8 mouse cellular contexts compared by ENCODE assay signal in the genomic region with DNA sequence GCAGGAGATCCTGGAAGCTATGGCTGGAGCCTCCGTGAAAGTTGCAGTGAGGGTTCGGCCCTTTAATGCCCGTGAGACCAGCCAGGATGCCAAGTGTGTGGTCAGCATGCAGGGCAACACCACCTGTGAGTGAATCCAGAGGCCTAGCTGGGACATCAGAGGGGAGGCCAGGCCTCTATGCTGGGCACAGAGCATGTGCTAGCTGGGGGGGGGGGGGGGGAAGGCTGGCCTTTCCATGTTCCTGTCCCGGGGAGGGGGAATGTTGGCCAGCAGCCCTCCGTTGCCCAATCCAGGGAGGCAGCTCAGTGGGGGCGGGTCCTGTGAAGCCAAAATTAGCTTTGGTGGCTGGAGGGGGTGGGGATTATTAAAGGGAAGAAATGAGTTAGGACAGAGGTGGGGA. TPM values are rescaled to one million over a fixed set of nuclear protein-coding genes. Genes with fewer than 3 reads are reported as not detected.
DNase-seq lines count a peak whose midpoint lies in the region; ATAC-seq and TF ChIP-seq lines count a peak whose summit lies in the region.
"Had no signal": no experiment of that assay in that cellular context is flagged by ENCODE, and none has a peak within 500 bp of the region (broad histone marks: within the 10 kb centered on the region; RNA-seq: fewer than 3 reads in every experiment).

No protein-coding gene starts in this region.

- peak overlapping the region; percentile 91 for H3K4me3 ChIP-seq in heart, embryonic 15.5 days
- H3K4me3 ChIP-seq in lung, embryonic 16.5 days (ENCODE audit: low read length): 0 out of 2 replicates have a peak overlapping the region, but pooled peaks have one; percentile 7
- H3K4me3 ChIP-seq in cerebellum, adult 2 months (replicated peaks; ENCODE audit: insufficient read depth, low read depth, low read length): no peak overlapping the region

- TF ChIP-seq POLR2A in cerebellum, adult 2 months (IDR thresholded peaks at IDR 0.05; ENCODE audit: borderline replicate concordance, insufficient read depth, low read length): no peak

- 33% methylated on average over 6 of the region's 6 CpGs for WGBS in heart, embryonic 15.5 days
- WGBS in lung, embryonic 16.5 days: 54% methylated on average over 6 of the region's 6 CpGs
- WGBS in cerebellum, adult 2 months: 8% methylated on average over 6 of the region's 6 CpGs

- H3K27me3 ChIP-seq in heart, embryonic 15.5 days: no peaks in the 10 kb centered on the region
- H3K27me3 ChIP-seq in lung, embryonic 16.5 days (ENCODE audit: control insufficient read depth, insufficient read depth, low read depth, low read length): no peaks in the 10 kb centered on the region
- H3K27me3 ChIP-seq in cerebellum, adult 2 months (ENCODE audit: control insufficient read depth, insufficient read depth, low read length): no peaks in the 10 kb centered on the region

- peak overlapping the region; percentile 98 for H3K9ac ChIP-seq in heart, embryonic 15.5 days
- H3K9ac ChIP-seq in lung, embryonic 16.5 days (ENCODE audit: low read length): peak overlapping the region; percentile 50

- intact Hi-C loops in left cerebral cortex, postnatal 25 days (cut with DNase I): no loop called here

- no peak for TF ChIP-seq CTCF in cerebellum, adult 2 months (IDR thresholded peaks at IDR 0.05; ENCODE audit: borderline replicate concordance, insufficient read depth, low read depth, low read length)

- ATAC-seq in heart, embryonic 15.5 days (replicated peaks; ENCODE audit: insufficient number of reproducible peaks, insufficient read depth, low FRiP score, low read depth): peak; percentile 51
- ATAC-seq in lung, embryonic 16.5 days (ENCODE audit: low read depth): no peak
- ATAC-seq: forebrain, postnatal 0 days had no signal

- H3K4me1 ChIP-seq in heart, embryonic 15.5 days (replicated peaks): peaks cover 35% of the 10 kb centered on the region
- H3K4me1 ChIP-seq in lung, embryonic 16.5 days (replicated peaks; ENCODE audit: control insufficient read depth, insufficient read depth, low read length): peaks cover 22% of the 10 kb centered on the region
- peaks cover 10% of the 10 kb centered on the region for H3K4me1 ChIP-seq in cerebellum, adult 2 months (ENCODE audit: control insufficient read depth, insufficient read depth, low read length)

- H3K4me2 ChIP-seq in heart, embryonic 15.5 days: peak overlapping the region; percentile 89
- H3K4me2 ChIP-seq in lung, embryonic 16.5 days (ENCODE audit: low read depth, low read length): peak overlapping the region; percentile 87

- peaks cover 47% of the 10 kb centered on the region for H3K36me3 ChIP-seq in heart, embryonic 15.5 days
- peaks cover 36% of the 10 kb centered on the region for H3K36me3 ChIP-seq in lung, embryonic 16.5 days (ENCODE audit: control insufficient read depth, insufficient read depth, low read length)

- peak; percentile 46 for DNase-seq in MN1 (ENCODE audit: low spot score)
- peak; percentile 45 for DNase-seq in adipocyte (ENCODE audit: low spot score)
- DNase-seq in left cerebral cortex, postnatal 25 days (ENCODE audit: low spot score in 2 of 2): no peak
- DNase-seq in cerebellum, adult 2 months: no peak
- no peak for DNase-seq in thymus, postnatal 10 days (ENCODE audit: low spot score in 2 of 2)
- DNase-seq: forebrain, postnatal 0 days had no signal

- H3K27ac ChIP-seq in heart, embryonic 15.5 days: peak overlapping the region; percentile 96
- no peak overlapping the region for H3K27ac ChIP-seq in lung, embryonic 16.5 days (ENCODE audit: low read length)
- no peak overlapping the region for H3K27ac ChIP-seq in cerebellum, adult 2 months (ENCODE audit: insufficient read depth, low read length)

- no peaks in the 10 kb centered on the region for H3K9me3 ChIP-seq in heart, embryonic 15.5 days (replicated peaks)
- H3K9me3 ChIP-seq in lung, embryonic 16.5 days (ENCODE audit: control insufficient read depth, low read length): no peaks in the 10 kb centered on the region

RNA-seq across cellular contexts. Expression of gene Kif1c, which starts 2.4 kb away (rescaled TPM):
- 5.3 and 5.5 TPM in 2 replicates for polyA plus RNA-seq in heart, embryonic 15.5 days (2015; fragmentation: Nextera tagmentation; extraction: Ambion mirVana)
- polyA plus RNA-seq in lung, embryonic 16.5 days (2015; fragmentation: Nextera tagmentation; extraction: Ambion mirVana): 3.2 and 3.4 TPM in 2 replicates
- 10 to 100 TPM; 51.3 to 53.2 TPM for total RNA-seq in left cerebral cortex, postnatal 25 days (2021)
- 55.9 and 65.6 TPM in 2 replicates for polyA plus RNA-seq in cerebellum, adult 2 months (2012; rRNA removed)

RNA-seq across cellular contexts. Expression of gene Inca1, which starts 2.8 kb away (rescaled TPM):
- 1.4 and 2.2 TPM in 2 replicates for polyA plus RNA-seq in heart, embryonic 15.5 days (2015; fragmentation: Nextera tagmentation; extraction: Ambion mirVana)
- polyA plus RNA-seq in lung, embryonic 16.5 days (2015; fragmentation: Nextera tagmentation; extraction: Ambion mirVana): 1.5 and 1.9 TPM in 2 replicates
- 1 to 10 TPM; 1.5 to 2.5 TPM for total RNA-seq in left cerebral cortex, postnatal 25 days (2021)
- 4.0 and 4.6 TPM in 2 replicates for polyA plus RNA-seq in cerebellum, adult 2 months (2012; rRNA removed)

RNA-seq across cellular contexts. Expression of gene Camta2, which starts 14.9 kb away (rescaled TPM):
- 11.3 and 16.0 TPM in 2 replicates for polyA plus RNA-seq in heart, embryonic 15.5 days (2015; fragmentation: Nextera tagmentation; extraction: Ambion mirVana)
- polyA plus RNA-seq in lung, embryonic 16.5 days (2015; fragmentation: Nextera tagmentation; extraction: Ambion mirVana): 14.8 and 15.6 TPM in 2 replicates
- total RNA-seq in left cerebral cortex, postnatal 25 days (2021): 100 to 1,000 TPM; 226 to 234 TPM
- polyA plus RNA-seq in cerebellum, adult 2 months (2012; rRNA removed): 108 TPM in 2 replicates

RNA-seq across cellular contexts. Expression of gene Spag7, which starts 33.6 kb away (rescaled TPM):
- 168 and 186 TPM in 2 replicates for polyA plus RNA-seq in heart, embryonic 15.5 days (2015; fragmentation: Nextera tagmentation; extraction: Ambion mirVana)
- 159 and 172 TPM in 2 replicates for polyA plus RNA-seq in lung, embryonic 16.5 days (2015; fragmentation: Nextera tagmentation; extraction: Ambion mirVana)
- total RNA-seq in left cerebral cortex, postnatal 25 days (2021): 10 to 100 TPM; 49.3 to 50.7 TPM
- polyA plus RNA-seq in cerebellum, adult 2 months (2012; rRNA removed): 84.3 and 93.2 TPM in 2 replicates

RNA-seq across cellular contexts. Expression of gene Eno3, which starts 45.8 kb away (rescaled TPM):
- polyA plus RNA-seq in heart, embryonic 15.5 days (2015; fragmentation: Nextera tagmentation; extraction: Ambion mirVana): 389 and 492 TPM in 2 replicates
- polyA plus RNA-seq in lung, embryonic 16.5 days (2015; fragmentation: Nextera tagmentation; extraction: Ambion mirVana): 37.9 and 56.8 TPM in 2 replicates
- 1 to 10 TPM; 7.0 to 9.0 TPM for total RNA-seq in left cerebral cortex, postnatal 25 days (2021)
- polyA plus RNA-seq in cerebellum, adult 2 months (2012; rRNA removed): 35.0 and 35.9 TPM in 2 replicates

Comparison
In these comparisons a context has a peak if more than half of its experiments do, and no peak if none do; other contexts are left out.
1. DNase-seq: peak in MN1 (single experiment) and adipocyte (single experiment); none in left cerebral cortex, postnatal 25 days (0 of 2), cerebellum, adult 2 months (0 of 2) and thymus, postnatal 10 days (0 of 2).